Mouse (Mus musculus) liver, adult 2 months (tissue): ENCODE measurements around the gene Prrt1. TPM values are rescaled to one million over a fixed set of nuclear protein-coding genes. Genes with fewer than 3 reads are reported as not detected.

Experiments
- DNase-seq: peaks from one replicate; pipeline ENCODE4 v3.0.0-alpha.2; 2011; ENCODE audit warnings: low read depth, low spot score; ENCODE audit errors: extremely low read depth
- H3K27ac ChIP-seq: fragments of 200-500 bp; replicated peaks from 2 replicates; pipeline ENCODE4 v1.5.1; 2012; ENCODE audit warnings: low read depth, mild to moderate bottlenecking, control low read depth, inconsistent platforms, low read length; ENCODE audit not compliant: insufficient read depth
- H3K27me3 ChIP-seq: fragments of 200-500 bp; 2 replicates; pipeline ENCODE4 v1.6.1; 2012; ENCODE audit warnings: mild to moderate bottlenecking, moderate library complexity, low read length, inconsistent platforms; ENCODE audit not compliant: control insufficient read depth, insufficient read depth
- H3K36me3 ChIP-seq: fragments of 200-500 bp; 2 replicates; pipeline ENCODE4 v1.6.1; 2012; ENCODE audit warnings: low read length, inconsistent platforms; ENCODE audit not compliant: control insufficient read depth, insufficient read depth
- H3K4me1 ChIP-seq: fragments of 200-500 bp; 2 replicates; pipeline ENCODE4 v1.6.1; 2011; ENCODE audit warnings: low read length; ENCODE audit not compliant: control insufficient read depth, insufficient read depth
- H3K4me3 ChIP-seq: fragments of 200-500 bp; 2 replicates; pipeline ENCODE4 v1.5.1; 2011; ENCODE audit warnings: low read depth, mild to moderate bottlenecking, control low read depth, low read length, moderate library complexity; ENCODE audit not compliant: insufficient read depth
- H3K79me2 ChIP-seq: fragments of 200-500 bp; 2 replicates; pipeline ENCODE4 v1.6.1; 2012; ENCODE audit warnings: inconsistent platforms, mild to moderate bottlenecking, low read length, moderate library complexity; ENCODE audit not compliant: control insufficient read depth, insufficient read depth
- H3K9ac ChIP-seq: fragments of 200-500 bp; 2 replicates; pipeline ENCODE4 v1.6.1; 2012; ENCODE audit warnings: low read depth, mild to moderate bottlenecking, control low read depth, inconsistent platforms, low read length
- CTCF ChIP-seq: fragments of 200-500 bp; IDR thresholded peaks from 2 replicates; pipeline ENCODE4 v1.5.1; 2011; ENCODE audit warnings: low read depth, low read length, control low read depth
- POLR2A ChIP-seq: fragments of 200-500 bp; IDR thresholded peaks from 2 replicates; pipeline ENCODE4 v1.6.1; 2011; ENCODE audit warnings: low read length, control low read depth; ENCODE audit not compliant: insufficient read depth; ENCODE audit errors: extremely low read depth
- WGBS: fragments of 180-500 bp; shearing (Covaris S2); methylation state at CpG from one replicate; pipeline ENCODE4 v1.1.7; 2018; 5-methylcytosine and 5-hydroxymethylcytosine counted together
- polyA plus RNA-seq: library from polyadenylated mRNA; depleted of rRNA; stranded (reverse); fragments of >200 nt; gene quantifications from 2 replicates; pipeline ENCODE4 v1.2.3, GENCODE M21; 2012
- total RNA-seq: library from RNA; depleted of rRNA; stranded (reverse); fragments of >200 nt; gene quantifications from 2 replicates; pipeline ENCODE4 v1.2.3, GENCODE M21; 2014

The Prrt1 gene
- total and polyA plus RNA-seq, 2 experiments: 0.32 TPM; not detected in 1

DNA sequence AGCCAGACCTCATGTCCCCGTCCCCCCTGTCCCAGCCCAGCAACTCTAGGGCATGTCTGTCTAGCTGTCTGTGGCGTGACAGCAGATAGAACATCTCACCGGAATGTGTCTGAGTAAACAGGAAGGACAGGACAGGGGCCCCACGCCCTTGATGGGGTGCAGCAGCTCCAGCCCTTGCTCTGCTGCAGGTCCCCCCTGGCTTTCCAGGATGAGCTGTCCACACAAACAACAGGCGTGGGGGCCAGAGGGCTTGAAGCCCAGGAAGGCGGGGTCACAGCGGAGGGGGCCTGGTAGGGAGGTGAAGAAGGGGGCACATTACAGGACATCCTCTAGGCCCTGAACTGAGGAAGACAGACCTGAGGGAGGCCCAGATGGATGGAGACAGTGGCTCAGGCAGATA lies 25.8 kb downstream of the Prrt1 start:
- no peak overlapping the region for H3K9ac ChIP-seq
- H3K4me3 ChIP-seq: no peak overlapping the region
- WGBS: 76% methylated on average over 7 of the region's 7 CpGs
- no peaks in the 10 kb centered on the region for H3K79me2 ChIP-seq
- H3K36me3 ChIP-seq: peaks cover 3% of the 10 kb centered on the region; the same call in 1 of the 2 replicates
- no peak for TF ChIP-seq CTCF
- TF ChIP-seq POLR2A: no peak
- peaks cover 3% of the 10 kb centered on the region; the same call in 1 of the 2 replicates for H3K4me1 ChIP-seq
- no peak for DNase-seq
- H3K27me3 ChIP-seq: no peaks in the 10 kb centered on the region
- H3K27ac ChIP-seq: no peak overlapping the region; the same call in 1 of the 2 replicates

DNA sequence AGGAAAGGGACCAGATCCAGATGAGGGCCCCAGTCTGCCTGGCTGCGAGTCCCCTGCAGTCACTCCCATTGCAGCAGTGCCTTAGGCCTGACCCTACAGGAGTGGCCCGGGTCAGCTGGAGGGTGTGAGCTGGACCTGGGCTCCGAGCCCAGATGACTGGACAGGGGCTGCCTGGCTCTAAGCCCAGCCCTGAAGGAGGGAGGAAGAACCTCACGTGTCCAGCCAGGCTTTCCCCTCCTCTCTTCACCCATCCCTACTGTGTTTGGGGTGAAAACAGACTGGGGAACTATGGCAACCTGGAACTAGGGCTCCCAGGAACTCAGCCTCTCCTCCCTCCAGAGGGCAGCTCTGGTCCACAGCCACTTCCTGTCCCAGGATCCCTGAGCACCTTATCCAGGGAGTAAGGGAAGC lies 26.3 kb downstream of the Prrt1 start:
- 18% methylated on average over 4 of the region's 4 CpGs for WGBS
- no peak for TF ChIP-seq POLR2A
- peak; percentile 39 for TF ChIP-seq CTCF
- Histone ChIP-seq H3K36me3 (peaks cover 3% of the 10 kb centered on the region; the same call in 1 of the 2 replicates), H3K9ac (no peak overlapping the region), H3K4me3 (no peak overlapping the region), H3K4me1 (peaks cover 3% of the 10 kb centered on the region; the same call in 1 of the 2 replicates), H3K27me3 (no peaks in the 10 kb centered on the region), H3K27ac (peak overlapping the region; percentile 45), H3K79me2 (no peaks in the 10 kb centered on the region)
- peak; percentile 47 for DNase-seq

DNA sequence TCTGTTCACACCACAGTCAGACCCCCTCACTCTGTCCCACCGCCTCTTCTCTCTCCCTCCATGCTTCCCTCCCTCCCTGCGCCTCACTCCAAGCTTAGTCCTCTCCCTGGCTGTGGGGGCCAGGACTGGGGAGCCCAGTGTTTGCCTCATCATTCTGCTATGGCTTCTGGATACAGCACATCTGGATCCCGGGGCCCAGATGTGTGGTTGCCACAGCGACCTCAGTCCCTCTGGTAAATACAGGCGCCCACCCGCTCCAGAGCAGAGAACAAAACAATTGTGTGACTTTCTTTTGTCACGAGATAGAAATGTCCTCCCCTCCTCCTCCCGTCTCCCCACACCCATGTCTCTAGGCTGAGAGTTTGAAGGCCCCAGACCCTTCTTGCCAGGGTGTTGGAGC lies 27.3 kb downstream of the Prrt1 start:
- 57% methylated on average over 8 of the region's 8 CpGs for WGBS
- Histone ChIP-seq H3K79me2 (no peaks in the 10 kb centered on the region), H3K27ac (no peak overlapping the region), H3K4me3 (no peak overlapping the region), H3K27me3 (no peaks in the 10 kb centered on the region), H3K9ac (no peak overlapping the region), H3K4me1 (peaks cover 3% of the 10 kb centered on the region; the same call in 1 of the 2 replicates), H3K36me3 (peaks cover 3% of the 10 kb centered on the region; the same call in 1 of the 2 replicates)
- TF ChIP-seq POLR2A (no peak), CTCF (no peak)
- DNase-seq: no peak

DNA sequence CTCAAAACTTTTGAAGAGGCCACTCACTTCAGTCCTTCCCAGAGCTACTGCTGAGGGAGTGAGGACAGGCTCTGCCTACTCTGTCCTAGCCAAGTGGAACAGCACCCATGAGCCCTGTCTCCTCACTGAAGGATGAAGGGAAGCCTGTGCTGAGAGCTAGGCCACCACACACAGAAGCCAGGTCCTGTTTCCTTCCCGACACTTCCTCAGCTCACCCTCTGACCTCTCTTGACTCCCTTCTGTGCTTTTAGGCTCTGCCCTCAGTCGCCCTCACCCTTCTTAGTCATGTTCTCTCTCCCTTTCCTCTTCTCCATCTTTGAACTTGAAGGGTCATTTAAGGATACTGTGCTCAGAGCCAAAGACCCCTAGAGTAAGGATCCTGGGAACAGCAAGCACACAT lies 27.9 kb downstream of the Prrt1 start:
- no peak overlapping the region for H3K9ac ChIP-seq
- H3K4me1 ChIP-seq: peaks cover 3% of the 10 kb centered on the region; the same call in 1 of the 2 replicates
- no peaks in the 10 kb centered on the region for H3K27me3 ChIP-seq
- no peaks in the 10 kb centered on the region for H3K79me2 ChIP-seq
- 13% methylated on average over 2 of the region's 2 CpGs for WGBS
- H3K36me3 ChIP-seq: peaks cover 3% of the 10 kb centered on the region; the same call in 1 of the 2 replicates
- TF ChIP-seq POLR2A: no peak
- no peak for TF ChIP-seq CTCF
- no peak overlapping the region for H3K27ac ChIP-seq
- no peak overlapping the region for H3K4me3 ChIP-seq
- no peak for DNase-seq

DNA sequence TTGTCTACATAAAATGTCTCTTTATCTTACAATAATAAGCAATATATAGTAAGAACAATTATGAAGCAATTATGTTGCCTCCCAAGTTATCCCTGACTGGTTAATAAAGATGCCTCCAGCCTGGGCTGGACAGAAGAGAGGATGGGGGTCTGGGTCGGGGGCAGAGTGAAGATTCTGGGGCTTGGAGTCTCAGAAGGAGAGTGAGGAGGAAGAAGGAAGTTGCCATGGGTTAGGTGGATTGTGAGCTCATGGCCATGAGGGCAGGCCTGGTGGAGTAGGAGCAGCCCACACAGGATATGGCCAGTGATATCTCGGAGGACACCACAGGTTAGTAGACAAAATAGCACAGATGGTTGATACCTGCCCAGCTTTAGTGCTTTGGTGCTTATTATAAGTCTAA lies 28.8 kb downstream of the Prrt1 start:
- 71% methylated on average over 2 of the region's 2 CpGs for WGBS
- H3K4me3 ChIP-seq: no peak overlapping the region

DNA sequence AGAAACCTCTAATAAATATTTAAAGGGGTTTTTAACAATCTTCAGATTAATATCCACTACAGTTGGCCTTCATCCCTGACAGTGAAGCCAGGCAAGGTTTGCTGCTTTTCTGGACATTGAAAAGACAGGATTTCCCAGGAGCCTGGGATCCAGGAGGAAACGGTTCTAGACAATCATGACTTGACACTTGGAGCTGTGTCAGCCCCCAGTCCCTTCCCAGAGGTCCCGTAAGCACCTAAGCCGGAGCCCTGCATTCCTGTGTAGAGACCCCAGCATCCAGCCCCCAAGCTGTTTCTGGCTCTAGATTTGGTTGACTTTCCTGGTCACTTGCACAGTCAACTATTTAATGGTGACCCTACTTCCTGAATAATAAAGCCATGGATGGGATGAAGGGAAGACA lies 29.3 kb downstream of the Prrt1 start:
- no peak overlapping the region for H3K9ac ChIP-seq
- H3K27me3 ChIP-seq: no peaks in the 10 kb centered on the region; the same call in 1 of the 2 replicates
- H3K36me3 ChIP-seq: no peaks in the 10 kb centered on the region
- H3K4me3 ChIP-seq: no peak overlapping the region
- no peak for TF ChIP-seq POLR2A
- no peak for TF ChIP-seq CTCF
- H3K4me1 ChIP-seq: peaks cover 3% of the 10 kb centered on the region; the same call in 1 of the 2 replicates
- no peak for DNase-seq
- no peak overlapping the region for H3K27ac ChIP-seq
- H3K79me2 ChIP-seq: no peaks in the 10 kb centered on the region
- WGBS: 80% methylated on average over 3 of the region's 3 CpGs

More for the DNA sequence above, 28.8 kb downstream of the Prrt1 start:
- H3K9ac ChIP-seq: no peak overlapping the region
- no peaks in the 10 kb centered on the region for H3K79me2 ChIP-seq
- H3K27me3 ChIP-seq: no peaks in the 10 kb centered on the region; the same call in 1 of the 2 replicates
- peaks cover 3% of the 10 kb centered on the region; the same call in 1 of the 2 replicates for H3K4me1 ChIP-seq
- peaks cover 1% of the 10 kb centered on the region; the same call in 1 of the 2 replicates for H3K36me3 ChIP-seq
- H3K27ac ChIP-seq: no peak overlapping the region
- DNase-seq: no peak
- TF ChIP-seq POLR2A (no peak), CTCF (no peak)
